Mouse (Mus musculus): ENCODE measurements at regions not wholly inside any gene's neighbourhood (a gene's known extent, or its start where the extent isn't known, plus 50 kb on each side); places are given as distances from the start of the nearest gene placed in this dataset.

GRCm38 (mm10) chr6:143287322-143287721 is 120.3 kb downstream of the Etnk1 start:
- in situ Hi-C loops (cut with MboI; ENCODE audit: unreplicated experiment in 2 of 2) = no loop called here

DNA sequence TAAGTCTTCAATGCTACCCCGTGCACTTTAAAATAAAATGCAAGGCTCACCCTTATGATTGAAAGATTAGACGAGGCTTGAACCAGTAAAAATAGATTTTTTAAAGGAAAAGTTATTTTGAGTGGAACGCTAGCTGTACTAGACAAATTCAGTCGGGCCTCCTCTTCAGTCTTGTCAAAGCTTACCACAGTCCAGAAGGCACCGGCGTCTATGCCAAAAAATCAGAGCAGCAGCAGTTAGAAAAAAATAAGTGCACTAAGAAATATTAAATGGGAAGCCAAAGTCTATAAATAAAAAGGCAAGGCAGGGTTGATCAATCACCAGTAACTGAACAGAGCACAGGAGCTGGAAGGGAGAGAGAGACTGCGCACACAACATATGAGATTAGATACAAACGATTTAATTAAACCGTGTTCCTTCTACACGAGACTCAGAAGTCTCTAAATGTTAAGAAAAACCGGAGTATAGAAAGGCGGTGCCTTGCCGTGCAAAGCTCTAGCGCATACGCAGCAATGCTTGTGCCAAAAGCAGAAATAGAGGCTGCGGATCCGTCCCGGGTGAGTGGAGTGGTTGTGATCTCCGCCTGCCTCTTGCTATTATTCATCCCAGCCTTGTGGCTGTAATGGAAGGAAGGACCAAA is 121.6 kb downstream of the Etnk1 start:
- in situ Hi-C loops (cut with MboI; ENCODE audit: unreplicated experiment in 2 of 2) = no loop called here

- in situ Hi-C loops (cut with MboI; ENCODE audit: unreplicated experiment in 2 of 2) = no loop called here
Measured at GRCm38 (mm10) chr6:143293648-143294047, 126.6 kb downstream of the Etnk1 start.

GRCm38 (mm10) chr6:143298391-143298790 is 131.4 kb downstream of the Etnk1 start:
- in situ Hi-C loops (cut with MboI; ENCODE audit: unreplicated experiment in 2 of 2) = no loop called here

- in situ Hi-C loops (cut with MboI; ENCODE audit: unreplicated experiment in 2 of 2) = no loop called here
Measured at GRCm38 (mm10) chr6:143301414-143301813, 134.4 kb downstream of the Etnk1 start.

GRCm38 (mm10) chr6:143307327-143307726 is 140.3 kb downstream of the Etnk1 start:
- in situ Hi-C loops (cut with MboI; ENCODE audit: unreplicated experiment in 2 of 2) = no loop called here

- in situ Hi-C loops (cut with MboI; ENCODE audit: unreplicated experiment in 2 of 2) = no loop called here
Measured at GRCm38 (mm10) chr6:143315859-143316258, 148.8 kb downstream of the Etnk1 start.

- in situ Hi-C loops (cut with MboI; ENCODE audit: unreplicated experiment in 2 of 2) = no loop called here
Measured at GRCm38 (mm10) chr6:143320426-143320825, 153.4 kb downstream of the Etnk1 start.

- in situ Hi-C loops (cut with MboI; ENCODE audit: unreplicated experiment in 2 of 2) = no loop called here
Measured at GRCm38 (mm10) chr6:143324636-143325035, 157.6 kb downstream of the Etnk1 start.

GRCm38 (mm10) chr6:143326956-143327722 is 160.1 kb downstream of the Etnk1 start:
- in situ Hi-C loops (cut with MboI; ENCODE audit: unreplicated experiment in 2 of 2) = no loop called here

- in situ Hi-C loops (cut with MboI; ENCODE audit: unreplicated experiment in 2 of 2) = no loop called here
Measured at GRCm38 (mm10) chr6:143327788-143328187, 160.8 kb downstream of the Etnk1 start.

DNA sequence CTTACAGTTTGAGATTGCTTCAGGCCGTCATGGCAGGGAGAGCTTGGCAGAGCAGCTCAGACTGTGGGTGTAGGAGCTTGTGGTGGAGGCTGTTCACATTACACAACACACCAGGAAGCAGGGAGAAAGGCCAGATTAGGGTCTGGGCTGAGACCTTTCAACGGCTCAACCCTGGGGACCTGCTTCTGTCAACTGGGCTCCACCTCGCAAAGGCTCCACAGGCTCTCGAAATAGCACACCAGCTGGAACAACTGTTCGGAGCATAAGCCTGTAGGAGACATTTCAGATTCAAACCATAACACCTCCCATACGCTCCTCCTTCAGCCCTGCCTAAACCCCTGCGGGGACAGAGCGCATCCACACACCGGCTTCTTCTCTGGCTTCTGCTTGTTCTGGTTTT is 161.2 kb downstream of the Etnk1 start:
- in situ Hi-C loops (cut with MboI; ENCODE audit: unreplicated experiment in 2 of 2) = no loop called here

DNA sequence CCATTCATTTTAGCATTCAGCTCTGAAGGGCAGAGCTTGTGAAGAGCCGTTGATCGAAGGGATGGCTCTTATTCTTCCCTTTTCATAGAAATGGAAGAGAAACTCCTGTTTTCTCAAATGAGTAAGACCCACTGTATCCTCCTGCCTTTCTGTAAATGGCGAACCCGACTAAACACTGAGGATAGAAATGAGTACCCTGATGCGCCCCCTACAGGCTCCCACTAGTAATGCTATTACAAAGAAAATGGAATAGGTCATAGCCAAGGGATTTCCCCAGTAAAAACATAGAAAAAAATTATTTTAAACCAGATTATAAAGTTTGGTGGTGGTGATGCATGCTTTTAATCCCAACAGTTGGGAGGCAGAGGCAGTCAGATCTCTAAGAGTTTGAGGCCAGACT is 162.1 kb downstream of the Etnk1 start:
- in situ Hi-C loops (cut with MboI; ENCODE audit: unreplicated experiment in 2 of 2) = no loop called here

DNA sequence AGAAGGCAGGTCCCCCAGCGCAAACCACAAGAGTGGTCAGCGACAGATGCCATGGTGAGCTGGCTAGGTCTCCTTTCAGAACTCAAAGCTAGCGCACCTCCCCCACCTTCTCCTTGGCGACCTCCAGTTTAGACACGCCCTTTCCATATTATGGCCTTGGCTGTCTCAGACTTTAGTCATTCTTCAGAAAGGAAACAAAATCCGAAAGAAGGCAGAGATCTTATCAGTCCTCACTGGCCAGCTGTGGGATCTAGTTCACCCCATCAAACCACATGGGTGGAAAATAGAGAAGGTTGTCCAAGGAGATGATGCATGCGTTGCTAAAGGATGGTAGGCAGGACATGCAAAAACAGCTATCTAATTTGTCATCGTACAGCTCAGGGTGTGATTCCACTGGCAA is 166.5 kb downstream of the Etnk1 start:
- in situ Hi-C loops (cut with MboI; ENCODE audit: unreplicated experiment in 2 of 2) = no loop called here

DNA sequence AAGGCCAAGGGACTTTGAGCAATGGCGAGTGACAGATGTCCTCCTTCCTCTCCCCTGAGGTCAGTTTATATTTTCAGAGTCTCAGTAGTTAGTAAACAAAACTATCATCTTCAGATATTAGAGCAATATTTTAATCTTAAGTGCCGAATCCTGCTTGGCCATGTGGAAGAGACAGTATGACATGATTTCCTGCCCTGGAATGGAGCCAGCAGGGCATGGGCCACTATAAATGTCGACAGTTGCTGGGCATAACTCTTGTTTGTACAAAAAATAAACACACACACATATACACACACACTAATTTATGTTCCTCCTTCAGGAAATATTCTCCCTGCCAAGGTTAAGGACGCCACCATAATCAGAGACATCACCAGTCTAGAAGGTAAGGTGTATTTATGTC is 169.6 kb downstream of the Etnk1 start:
- in situ Hi-C loops (cut with MboI; ENCODE audit: unreplicated experiment in 2 of 2) = no loop called here

DNA sequence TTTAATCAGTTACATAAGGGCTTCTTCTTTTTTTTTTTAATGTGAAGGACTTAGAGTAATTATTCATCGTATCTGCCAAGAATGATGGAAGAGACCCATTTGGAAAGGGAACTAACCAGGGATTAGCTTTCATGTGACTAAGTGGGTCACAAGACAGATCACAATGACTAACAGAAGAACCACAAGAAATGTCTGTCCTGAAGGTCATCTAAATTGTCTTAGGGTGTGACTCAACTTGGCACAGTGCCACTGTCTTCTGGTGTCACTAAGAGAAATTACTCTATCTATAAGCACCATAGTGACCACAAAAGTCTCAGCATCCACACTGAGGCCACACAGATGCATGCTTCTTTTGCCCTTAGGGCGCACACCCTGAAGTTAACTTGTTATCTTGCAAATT is 182.0 kb downstream of the Etnk1 start:
- in situ Hi-C loops (cut with MboI; ENCODE audit: unreplicated experiment in 2 of 2) = no loop called here

DNA sequence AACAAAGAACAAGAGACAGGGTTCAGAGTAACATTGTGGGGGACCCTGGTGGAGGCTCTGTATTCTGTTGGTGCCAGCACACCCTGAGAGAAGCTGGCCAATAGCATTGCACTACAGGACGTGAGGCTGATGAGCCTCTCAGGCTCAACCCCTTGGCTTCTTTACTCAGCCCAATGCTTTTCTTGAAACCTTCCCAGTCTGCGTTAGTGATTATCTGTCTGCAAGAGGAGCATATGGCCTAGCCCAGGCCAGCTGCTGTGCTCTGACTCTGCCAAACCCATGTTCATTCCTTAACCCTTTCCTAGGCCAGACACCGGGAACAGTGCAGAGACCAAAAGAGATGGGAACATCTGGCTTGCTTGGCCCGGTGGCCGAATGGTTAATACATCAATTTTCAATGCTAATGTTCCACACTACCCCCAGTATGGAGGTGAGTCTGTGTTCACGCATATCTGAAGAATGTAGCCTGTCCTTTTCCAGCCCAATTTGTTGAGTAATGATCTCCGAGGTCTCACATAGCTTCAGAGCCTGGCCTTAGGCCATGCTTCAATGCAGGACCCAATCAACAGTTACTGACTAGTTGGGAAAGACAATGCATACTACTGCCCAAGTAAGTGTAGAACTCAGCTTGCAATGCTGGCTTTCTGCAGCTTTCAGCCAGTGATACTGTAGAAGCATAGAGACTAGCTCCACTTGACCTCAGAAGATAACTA is 192.5 kb downstream of the Etnk1 start:
- in situ Hi-C loops (cut with MboI; ENCODE audit: unreplicated experiment in 2 of 2) = no loop called here

DNA sequence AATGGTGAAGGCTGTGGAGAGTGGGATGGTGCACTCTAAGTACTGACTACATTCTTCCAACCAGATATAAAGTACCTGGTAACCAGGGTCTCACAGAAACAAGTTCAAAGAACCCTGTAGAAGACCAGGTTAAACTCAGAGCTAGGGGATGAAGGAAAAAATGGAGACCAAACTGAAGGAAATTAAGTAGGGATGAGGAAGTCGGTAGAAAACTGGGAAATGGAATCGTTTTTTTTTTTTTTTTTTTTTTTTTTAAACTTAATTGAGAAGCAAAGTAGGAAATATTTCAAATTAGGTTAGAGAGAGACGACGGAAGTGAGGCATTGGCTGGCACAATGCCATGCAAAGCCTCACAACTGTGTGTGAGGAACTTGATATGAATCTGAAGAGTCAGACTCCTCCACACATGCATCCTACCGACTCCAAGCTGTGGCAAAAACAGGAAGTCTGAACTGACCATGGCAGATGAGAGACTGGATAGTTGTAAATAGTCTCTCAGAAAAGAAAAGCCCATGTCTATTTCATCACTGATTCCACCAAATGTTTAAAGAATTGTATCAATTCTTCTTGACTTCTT is 194.2 kb downstream of the Etnk1 start:
- in situ Hi-C loops (cut with MboI; ENCODE audit: unreplicated experiment in 2 of 2) = no loop called here

DNA sequence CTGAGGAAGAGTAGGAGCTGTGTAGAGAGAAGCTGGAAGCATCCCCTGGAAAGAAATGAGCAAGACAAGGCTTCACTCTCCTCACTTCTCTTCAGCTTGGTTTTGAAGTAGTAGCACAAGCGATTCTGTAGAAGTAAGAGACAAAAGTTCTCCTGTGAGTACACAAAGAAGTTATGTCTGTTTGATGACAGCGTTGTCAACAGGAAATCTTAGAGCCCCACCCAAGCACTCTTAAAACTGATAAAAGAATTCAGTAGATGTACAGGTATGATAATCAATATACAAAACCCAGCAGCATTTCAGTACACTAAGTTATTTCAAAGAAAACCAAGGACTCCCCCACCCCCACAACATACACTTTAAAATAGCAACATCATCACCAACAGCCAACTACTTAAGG is 194.9 kb downstream of the Etnk1 start:
- in situ Hi-C loops (cut with MboI; ENCODE audit: unreplicated experiment in 2 of 2) = no loop called here

GRCm38 (mm10) chr6:143365840-143366239 is 198.8 kb downstream of the Etnk1 start:
- in situ Hi-C loops (cut with MboI; ENCODE audit: unreplicated experiment in 2 of 2) = no loop called here

DNA sequence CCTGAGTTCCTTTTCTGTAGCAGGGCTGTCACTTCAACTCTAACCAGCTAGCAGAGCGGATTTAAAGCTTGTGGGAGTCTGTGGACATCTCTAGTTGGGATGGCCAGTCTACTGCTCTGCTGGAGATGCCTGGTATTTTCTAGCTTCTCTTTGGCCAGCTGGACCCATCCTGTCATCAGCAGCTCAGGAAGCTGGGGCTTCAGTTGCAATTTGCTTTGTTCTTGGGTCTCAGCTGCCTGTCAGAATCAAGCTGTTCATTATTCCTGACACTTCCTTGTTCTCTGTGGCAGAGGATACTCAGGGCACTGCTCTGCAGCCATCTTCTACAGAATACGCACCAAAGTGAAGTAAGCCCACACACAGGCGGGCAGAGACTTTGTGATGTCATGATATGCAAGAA is 200.8 kb downstream of the Etnk1 start:
- in situ Hi-C loops (cut with MboI; ENCODE audit: unreplicated experiment in 2 of 2) = no loop called here
